Mouse (Mus musculus) right cerebral cortex, postnatal 14 days (tissue): ENCODE data around the gene Rangap1.
"Not testable (repeated sequence)": the region's sequence is repeated elsewhere in the genome, so short reads cannot be mapped to it uniquely, and the experiment has no call there.

Experiments
- DNase-seq: peaks from one replicate; pipeline ENCODE4 v3.0.0; 2022

Gene Rangap1

GRCm38 (mm10) chr15:81744992-81745600, at the start of gene Rangap1, which contains the start of gene Zc3h7b:
Rangap1 (minus strand) TSS chr15:81745530.
Zc3h7b (plus strand) TSS chr15:81745057.
- peak; percentile 76 for DNase-seq

GRCm38 (mm10) chr15:81792444-81792843, 47.1 kb upstream of the Rangap1 start:
- DNase-seq = no peak

GRCm38 (mm10) chr15:81787525-81787924, 42.2 kb upstream of the Rangap1 start:
- no peak for DNase-seq

DNA sequence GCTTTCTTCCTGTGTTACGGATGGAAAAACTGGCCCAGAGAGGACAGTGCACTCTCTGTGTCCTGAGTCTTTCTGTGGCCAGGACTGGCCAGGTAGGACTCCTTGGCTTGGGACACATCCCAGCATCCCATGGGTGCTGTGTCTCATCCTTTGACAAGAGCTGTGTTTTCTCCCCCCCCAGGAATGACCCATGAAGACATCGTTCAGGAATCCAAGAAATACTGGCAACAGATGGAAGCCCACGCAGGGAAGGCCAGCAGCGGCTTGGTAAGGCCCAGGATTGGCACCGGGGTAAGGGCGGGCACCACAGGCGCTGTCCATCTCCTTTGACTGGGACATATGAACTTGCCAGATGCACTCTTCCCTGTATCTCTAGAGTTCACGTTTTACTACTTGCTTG, 40.4 kb upstream of the Rangap1 start:
- no peak for DNase-seq

GRCm38 (mm10) chr15:81784762-81785161, 39.4 kb upstream of the Rangap1 start:
- DNase-seq = no peak

GRCm38 (mm10) chr15:81781816-81782215, 36.5 kb upstream of the Rangap1 start:
- DNase-seq = no peak

- no peak for DNase-seq
These were observed 31.5 kb upstream of the Rangap1 start for GRCm38 (mm10) chr15:81776631-81777422.

DNA sequence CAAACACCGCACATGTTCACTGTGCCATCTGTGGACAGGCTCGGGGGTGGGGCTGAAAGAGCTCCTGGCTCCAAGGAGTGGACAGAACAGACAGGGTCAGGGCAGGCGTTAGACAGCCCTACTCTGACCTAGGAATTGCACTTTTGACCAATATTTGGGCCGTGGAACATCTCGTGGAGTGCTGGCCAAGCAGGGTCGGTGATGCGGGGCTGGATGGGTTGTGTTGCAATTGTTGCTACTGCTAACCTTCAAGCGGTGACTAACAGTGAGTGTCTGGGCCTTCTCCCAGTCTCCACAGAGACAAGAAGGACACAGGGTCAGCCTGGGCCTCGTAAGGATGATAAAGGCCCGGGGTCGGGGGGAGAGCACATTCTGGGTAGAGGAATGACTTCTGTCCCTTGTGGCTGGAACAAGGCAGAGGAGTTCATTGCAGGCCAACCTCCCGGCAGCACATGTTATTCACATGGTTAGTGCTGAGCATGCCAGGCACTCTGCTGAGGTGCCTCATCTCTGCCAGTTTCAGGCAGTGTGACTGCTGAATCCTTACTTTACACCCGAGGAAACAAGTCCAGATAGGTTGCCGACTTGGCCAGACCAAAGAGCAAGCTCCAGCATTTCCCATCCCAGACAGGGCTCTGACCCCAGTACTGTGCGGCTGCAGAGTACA, 29.3 kb upstream of the Rangap1 start:
- DNase-seq = no peak

DNA sequence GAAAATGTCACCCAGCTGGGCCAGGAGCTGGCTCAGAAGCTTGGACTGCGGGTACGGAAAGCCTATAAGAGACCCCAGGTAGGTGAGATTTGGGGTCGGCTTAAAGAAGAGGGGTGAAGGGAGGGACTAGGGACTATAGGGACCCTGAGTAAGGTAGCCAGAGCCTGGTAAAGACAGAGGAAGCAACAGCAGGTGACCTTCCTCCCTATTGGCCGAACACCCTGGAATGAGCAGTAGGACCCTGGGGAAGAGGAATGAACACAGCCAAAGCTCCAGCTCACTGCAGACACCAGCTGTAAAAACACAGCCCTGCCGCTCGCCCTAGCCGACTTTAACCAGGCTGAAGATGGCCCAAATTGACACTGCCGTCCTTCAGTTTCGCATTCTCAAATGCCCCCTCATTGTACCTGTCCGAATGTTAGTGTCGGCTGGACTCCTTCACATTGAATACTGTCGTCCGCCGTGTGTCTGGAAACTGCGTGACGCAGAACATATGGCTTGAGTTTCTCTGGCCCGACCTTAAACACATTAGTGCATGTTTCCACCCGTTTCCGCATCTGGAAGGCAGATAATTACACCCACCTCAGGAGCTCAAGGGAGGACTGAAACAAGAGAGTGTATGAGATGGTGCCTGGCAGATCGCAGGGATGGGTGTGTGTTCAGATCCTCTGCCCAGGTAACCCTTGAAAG, 27.2 kb upstream of the Rangap1 start:
- DNase-seq = no peak

DNA sequence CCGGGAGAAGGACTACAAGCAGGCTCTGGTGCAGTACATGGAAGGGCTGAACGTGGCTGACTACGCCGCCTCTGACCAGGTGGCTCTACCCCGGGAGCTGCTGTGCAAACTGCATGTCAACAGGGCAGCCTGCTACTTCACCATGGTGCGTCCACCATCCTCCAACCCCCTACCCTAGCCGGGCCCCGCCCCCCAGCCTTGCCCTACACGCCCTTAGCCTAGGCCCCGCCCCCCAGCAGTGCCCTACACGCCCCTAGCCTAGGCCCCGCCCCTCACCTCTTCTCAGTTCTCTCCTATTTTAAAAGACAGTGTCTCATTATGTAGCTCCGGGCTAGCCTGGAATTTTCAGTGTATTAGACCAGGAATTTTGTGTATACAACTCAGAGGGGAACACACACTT, 23.7 kb upstream of the Rangap1 start:
- DNase-seq = no peak

GRCm38 (mm10) chr15:81766439-81766838, 21.1 kb upstream of the Rangap1 start:
- DNase-seq = no peak

DNA sequence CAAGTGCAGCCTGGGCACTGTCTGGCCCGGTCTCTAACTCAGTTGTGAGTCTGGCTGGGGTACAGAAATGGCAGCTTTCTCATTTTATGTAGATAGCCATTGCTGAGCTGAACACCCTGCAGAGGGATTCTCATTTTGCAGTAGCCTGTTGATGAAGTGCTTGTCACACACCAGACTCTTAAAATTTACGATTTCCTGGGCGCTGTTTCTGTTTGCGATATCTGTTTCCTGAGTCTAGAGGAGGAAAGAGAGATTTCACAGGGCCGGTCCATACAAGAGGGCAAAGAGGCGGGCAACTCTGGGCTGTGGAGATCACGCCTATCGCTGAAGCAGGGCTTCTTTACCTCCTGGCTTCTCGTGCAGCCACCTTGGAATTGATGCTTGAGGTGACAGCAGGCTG, 20.3 kb upstream of the Rangap1 start:
- DNase-seq = no peak

DNA sequence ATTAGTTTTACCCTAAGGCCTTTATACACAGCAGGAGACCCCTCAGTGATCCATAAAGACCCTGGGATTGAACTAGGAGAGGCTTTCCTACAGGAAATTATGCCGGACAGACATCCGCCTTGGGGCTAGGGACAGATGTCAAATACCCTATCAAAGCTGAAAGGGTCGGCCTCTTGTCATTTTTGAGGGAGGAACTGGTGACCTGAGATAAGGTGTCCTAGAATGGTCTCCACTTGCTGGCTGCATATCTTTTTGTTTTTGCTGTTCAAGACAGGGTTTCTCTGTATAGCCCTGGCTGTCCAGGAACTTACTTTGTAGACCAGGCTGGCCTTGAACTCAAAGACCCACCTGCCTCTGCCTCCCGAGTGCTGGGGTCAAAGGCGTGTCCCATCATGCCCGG, 19.2 kb upstream of the Rangap1 start:
- no peak for DNase-seq

DNA sequence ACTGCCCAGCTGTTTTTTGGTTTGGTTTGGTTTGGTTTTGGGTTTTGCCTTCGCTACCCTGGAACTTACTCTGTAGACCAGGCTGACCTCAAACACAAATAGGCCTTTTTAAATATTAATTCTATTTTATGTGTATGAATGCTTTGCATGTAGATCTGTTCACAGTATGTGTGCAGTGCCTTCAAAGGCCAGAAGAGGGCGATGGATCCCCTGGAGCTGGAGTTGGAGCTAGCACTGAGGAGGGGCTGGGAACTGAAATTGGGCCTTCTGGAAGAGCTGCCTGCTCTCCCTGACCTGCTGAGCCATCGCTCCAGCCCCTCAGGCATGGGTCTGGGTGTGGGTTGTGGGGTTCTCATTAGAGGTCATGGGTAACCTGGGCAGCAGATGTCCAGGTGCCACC, 16.6 kb upstream of the Rangap1 start:
- DNase-seq = no peak

- no peak for DNase-seq
These were observed 16.1 kb upstream of the Rangap1 start for GRCm38 (mm10) chr15:81761381-81761780.

DNA sequence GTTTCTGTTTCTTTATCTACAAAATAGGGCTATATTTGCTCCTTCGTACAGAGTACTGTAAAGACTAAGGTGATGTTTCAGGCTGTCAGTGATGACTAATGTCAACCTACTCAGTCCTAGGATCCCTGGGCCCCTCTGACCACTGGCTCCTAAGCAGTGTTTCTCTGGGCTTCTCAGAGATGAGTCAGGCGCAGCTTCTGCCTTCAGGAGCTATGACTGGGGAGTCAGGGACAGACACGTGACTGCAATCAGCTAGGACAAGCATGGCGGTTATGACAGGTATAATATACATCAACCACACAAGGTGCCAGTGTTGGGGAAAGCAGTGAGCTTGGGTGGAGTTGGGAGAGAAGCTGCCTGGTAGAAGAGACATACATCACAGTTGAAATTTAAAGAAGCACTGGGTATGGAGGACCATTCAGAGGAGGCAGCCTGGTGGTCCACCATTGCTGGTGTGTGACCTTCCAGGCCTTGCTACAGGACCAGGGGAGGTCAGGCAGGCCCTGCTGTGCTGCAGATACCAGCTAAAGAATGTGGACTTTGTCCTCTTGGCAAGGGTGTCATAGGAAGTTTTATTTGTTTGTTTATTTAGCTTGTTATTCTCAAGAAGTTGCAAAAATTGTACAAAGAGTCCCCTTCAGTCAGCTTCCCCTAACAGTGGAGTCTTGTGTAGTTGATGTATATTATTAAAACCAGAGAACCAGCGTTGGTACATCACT, 15.2 kb upstream of the Rangap1 start:
- DNase-seq = no peak

DNA sequence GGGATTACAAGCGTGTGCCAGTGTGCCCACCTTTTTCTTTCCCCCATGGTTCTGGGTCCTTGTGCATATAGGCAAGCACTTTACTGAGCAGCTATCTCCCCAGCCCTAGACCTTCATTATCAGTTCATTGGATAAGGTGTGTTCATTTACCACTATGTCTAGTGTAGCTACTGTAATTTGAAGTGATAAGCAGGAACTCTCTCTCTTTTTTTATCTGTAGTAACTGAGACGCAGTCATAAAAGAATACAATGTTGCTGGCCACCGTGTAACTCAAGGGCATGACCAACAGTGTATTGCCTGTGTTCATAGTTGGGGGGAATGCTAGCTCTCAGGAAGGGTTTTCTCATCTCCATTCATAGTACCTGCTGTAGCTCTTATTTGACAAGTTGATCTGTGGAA, 14.2 kb upstream of the Rangap1 start:
- DNase-seq = no peak

- no peak for DNase-seq
These were observed 13.4 kb upstream of the Rangap1 start for GRCm38 (mm10) chr15:81758701-81759100.

DNA sequence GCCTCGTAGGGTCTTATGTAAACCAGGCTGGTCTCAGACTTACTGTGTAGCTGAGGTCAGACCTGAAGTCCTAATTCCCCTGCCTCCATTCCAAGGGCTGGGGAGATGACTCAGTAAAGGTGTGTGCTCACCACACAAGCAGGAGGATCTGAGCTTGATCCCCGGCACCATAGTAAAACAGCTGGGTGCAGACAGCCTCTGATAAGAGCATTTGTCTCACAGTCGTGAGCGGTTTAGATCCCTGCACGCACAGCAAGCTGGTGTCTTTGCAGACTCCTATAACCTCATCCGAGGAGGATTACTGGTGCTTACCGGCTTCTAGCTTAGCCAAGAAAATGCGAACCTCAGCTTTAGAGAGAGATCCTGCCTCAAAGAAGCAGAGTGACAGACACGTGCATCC, 8.3 kb upstream of the Rangap1 start:
- DNase-seq = no peak

- no peak for DNase-seq
These were observed 4.4 kb upstream of the Rangap1 start for GRCm38 (mm10) chr15:81749742-81750141.

- DNase-seq = peak; percentile 70
These were observed 328 bp upstream of the Rangap1 start for GRCm38 (mm10) chr15:81745601-81746114.

DNA sequence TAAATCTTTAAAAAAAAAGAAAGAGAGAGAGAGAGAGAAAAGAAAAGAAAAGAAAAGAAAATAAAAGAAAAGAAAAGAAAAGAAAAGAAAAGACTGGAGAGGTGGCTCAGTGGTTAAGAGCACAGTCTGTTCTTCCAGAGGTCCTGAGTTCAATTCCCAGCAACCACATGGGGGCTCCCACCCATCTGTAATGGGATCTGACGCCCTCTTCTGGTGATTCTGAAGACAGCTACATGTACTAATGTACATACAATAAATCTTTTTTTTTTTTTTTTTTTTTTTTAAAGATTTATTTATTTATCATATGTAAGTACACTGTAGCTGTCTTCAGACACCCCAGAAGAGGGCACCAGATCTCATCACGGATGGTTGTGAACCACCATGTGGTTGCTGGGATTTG, 3.0 kb downstream of the Rangap1 start:
- DNase-seq = not testable (repeated sequence)
